Mouse (Mus musculus) CD4-positive, CD25-positive, alpha-beta regulatory T cell, adult 4 months (primary cell): ENCODE measurements around the gene Olfr1458. TPM values are rescaled to one million over a fixed set of nuclear protein-coding genes. Genes with fewer than 3 reads are reported as not detected.

Experiments used
- ATAC-seq: one replicate; pipeline ENCODE4 v1.8.0; 2017
- polyA plus RNA-seq, 2 experiments: library from polyadenylated mRNA; unstranded; fragments of 100-300 nt; shearing (Covaris generic); gene quantifications; one replicate each; pipeline ENCODE4 v1.2.1; 2017

The Olfr1458 gene
- not detected for polyA plus RNA-seq

DNA sequence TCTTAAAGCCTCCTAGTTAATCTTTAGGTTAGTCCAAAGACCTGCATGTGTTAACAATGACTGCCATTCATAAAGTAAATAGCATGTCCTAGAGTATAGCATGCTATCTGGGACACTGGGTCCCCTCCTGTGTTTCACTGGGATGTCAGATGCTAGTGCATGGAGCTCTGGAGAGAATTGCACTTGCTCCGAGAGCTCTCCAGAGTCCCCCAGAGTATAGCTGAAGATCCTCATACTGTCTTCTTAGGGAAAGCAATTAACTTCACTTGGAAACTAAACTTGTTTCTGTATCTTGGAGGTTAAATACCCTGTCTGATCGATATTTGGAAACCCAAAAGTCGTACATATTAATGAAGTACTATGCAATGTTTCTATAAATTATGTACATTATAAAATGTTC lies at the start of gene Olfr1458:
TSS of gene Olfr1458 (minus strand) at position 101 of the 400 bp plus-strand sequence.
- ATAC-seq, result no peak

DNA sequence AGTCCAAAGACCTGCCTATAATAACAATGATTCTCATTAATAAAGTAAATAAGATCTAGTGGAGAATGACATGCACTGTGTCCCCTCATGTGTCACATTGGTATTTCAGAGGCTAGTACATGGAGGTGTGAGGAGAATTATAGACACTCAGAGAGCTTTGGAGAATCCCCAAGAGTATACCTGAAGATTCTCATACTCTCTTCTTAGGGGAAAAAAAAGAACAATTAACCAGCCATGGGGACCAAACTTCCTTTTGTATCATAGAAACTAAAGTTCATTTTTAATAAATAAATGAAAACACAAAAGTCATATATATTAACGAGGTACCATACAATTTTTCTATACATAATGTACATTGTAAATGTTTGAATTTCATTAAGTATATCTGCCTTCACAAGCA lies 42.9 kb upstream of the Olfr1458 start, which contains the start of gene Olfr1459:
TSS of gene Olfr1459 (minus strand) at position 101 of the 400 bp plus-strand sequence.
- ATAC-seq, result no peak

DNA sequence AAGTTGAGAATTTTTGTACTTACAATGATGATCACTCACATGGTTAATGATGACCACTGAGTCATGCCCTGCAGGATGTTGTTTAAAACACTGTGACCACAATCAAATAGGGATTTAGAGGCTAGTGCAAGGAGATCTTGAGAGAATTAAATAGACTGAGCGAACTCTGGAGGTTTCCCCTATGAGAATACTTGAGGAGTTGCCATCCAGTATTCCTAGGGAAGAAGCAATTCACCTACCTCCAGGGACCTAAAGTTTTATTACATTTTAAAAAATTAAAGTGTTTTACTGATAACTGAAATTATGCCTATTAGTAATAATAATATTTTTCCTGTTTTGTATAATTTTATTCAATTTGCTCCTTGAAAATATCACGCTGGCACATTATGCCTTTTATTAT lies 8.8 kb downstream of the Olfr1458 start, which contains the start of gene Olfr1457:
TSS of gene Olfr1457 (minus strand) at position 101 of the 400 bp plus-strand sequence.
- no peak for ATAC-seq

DNA sequence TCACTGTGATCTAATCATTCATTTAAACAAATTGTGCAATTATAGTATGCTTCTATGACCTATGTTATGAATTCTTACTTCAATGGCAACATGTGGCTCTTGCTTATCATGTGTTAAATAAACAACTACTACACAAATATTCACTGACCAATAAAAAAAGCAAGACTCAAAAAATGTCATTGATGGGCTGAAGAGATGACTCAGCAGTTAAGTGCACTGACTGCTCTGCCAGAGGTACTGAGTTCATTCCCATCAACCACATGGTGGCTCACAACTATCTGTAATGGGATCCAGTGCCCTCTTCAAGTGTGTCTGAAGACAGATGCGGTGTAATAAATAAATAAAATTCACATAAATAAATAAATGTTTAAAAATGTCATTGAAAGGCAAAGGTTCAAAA lies 12.7 kb downstream of the Olfr1458 start:
- no peak for ATAC-seq

DNA sequence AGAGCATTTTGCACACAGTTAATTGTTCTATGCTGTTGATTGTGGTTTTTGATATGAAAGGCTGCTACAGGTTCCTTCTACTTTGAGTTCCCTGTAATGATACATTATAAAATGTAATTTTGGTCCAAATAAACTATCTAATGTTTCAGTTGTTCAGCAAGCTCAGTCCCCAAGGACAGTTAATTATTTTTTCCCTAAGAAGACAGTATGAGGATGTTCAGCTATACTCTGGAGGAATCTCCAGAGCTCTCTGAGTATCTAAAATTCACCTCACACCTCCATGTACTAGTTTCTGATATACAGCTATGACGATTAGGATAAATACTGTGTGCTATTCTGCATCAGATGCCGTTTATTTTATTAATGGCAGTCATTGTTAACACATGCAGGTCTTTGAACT lies 46.3 kb downstream of the Olfr1458 start, which contains the start of gene Olfr1454:
TSS of gene Olfr1454 (plus strand) at position 301 of the 400 bp plus-strand sequence.
- no peak for ATAC-seq

Other genes with a start within 250 kb of the Olfr1458 start
- under 1 TPM; 0.33 to 0.44 TPM for gene Olfr1444, start 249.5 kb downstream of the Olfr1458 start, polyA plus RNA-seq
- gene Olfr1445, start 222.9 kb downstream of the Olfr1458 start, polyA plus RNA-seq, result not detected
- not detected for gene Olfr1446, start 213.3 kb downstream of the Olfr1458 start, polyA plus RNA-seq
- not detected for gene Olfr1447, start 203.0 kb downstream of the Olfr1458 start, polyA plus RNA-seq
- gene Olfr1448, start 182.4 kb downstream of the Olfr1458 start, polyA plus RNA-seq, result not detected
- not detected for gene Olfr1449, start 175.9 kb downstream of the Olfr1458 start, polyA plus RNA-seq
- gene Olfr1450, start 156.5 kb downstream of the Olfr1458 start, polyA plus RNA-seq, result not detected
- gene Olfr1451, start 111.8 kb downstream of the Olfr1458 start, polyA plus RNA-seq, result under 1 TPM in 1 of 2 experiments, not detected in 1; 0.44 TPM
- gene Olfr1453, start 78.4 kb downstream of the Olfr1458 start, polyA plus RNA-seq, result not detected
- not detected for gene Olfr1454, start 46.2 kb downstream of the Olfr1458 start, polyA plus RNA-seq
- gene Olfr1457, start 8.9 kb downstream of the Olfr1458 start, polyA plus RNA-seq, result not detected
- under 1 TPM in 1 of 2 experiments, not detected in 1; 0.05 TPM for gene Olfr1459, start 42.8 kb upstream of the Olfr1458 start, polyA plus RNA-seq
- gene Olfr1461, start 56.2 kb upstream of the Olfr1458 start, polyA plus RNA-seq, result not detected
- gene Olfr1462, start 79.0 kb upstream of the Olfr1458 start, polyA plus RNA-seq, result not detected
- not detected for gene Olfr1463, start 124.6 kb upstream of the Olfr1458 start, polyA plus RNA-seq
- gene Olfr1465, start 208.8 kb upstream of the Olfr1458 start, polyA plus RNA-seq, result not detected
- gene Olfr1466, start 232.1 kb upstream of the Olfr1458 start, polyA plus RNA-seq, result not detected